Mouse (Mus musculus) embryonic fibroblast, embryonic 13.5 days (primary cell): ENCODE results near the gene Gpsm3. TPM values are rescaled to one million over a fixed set of nuclear protein-coding genes. Genes with fewer than 3 reads are reported as not detected.

Experiments
- H3K27ac ChIP-seq: 2 replicates; pipeline ENCODE4 v1.5.1; 2012; ENCODE audit warnings: low read length, control low read depth, inconsistent platforms; ENCODE audit not compliant: insufficient read depth
- H3K4me1 ChIP-seq: 2 replicates; pipeline ENCODE4 v1.6.1; 2011; ENCODE audit warnings: low read length; ENCODE audit not compliant: control insufficient read depth, insufficient read depth
- H3K4me3 ChIP-seq: 2 replicates; pipeline ENCODE4 v1.5.1; 2011; ENCODE audit warnings: mild to moderate bottlenecking, control low read depth, low read length; ENCODE audit not compliant: insufficient read depth
- CTCF ChIP-seq: IDR thresholded peaks from 2 replicates; pipeline ENCODE4 v1.5.1; 2011; ENCODE audit warnings: mild to moderate bottlenecking, control low read depth, low read length, moderate library complexity, borderline replicate concordance; ENCODE audit not compliant: insufficient read depth
- POLR2A ChIP-seq: IDR thresholded peaks from 2 replicates; pipeline ENCODE4 v1.6.1; 2011; ENCODE audit warnings: low read depth, mild to moderate bottlenecking, control low read depth, low read length, moderate library complexity
- polyA plus RNA-seq: library from polyadenylated mRNA; stranded (reverse); fragments of >200 nt; gene quantifications from 2 replicates; pipeline ENCODE4 v1.2.4, GENCODE M21; 2011; ENCODE audit warnings: low read depth; ENCODE audit not compliant: missing spikeins, insufficient read length

Gene Gpsm3
- polyA plus RNA-seq, 1 experiment = 1.0 TPM

- H3K4me3 ChIP-seq = no peak overlapping the region
- H3K27ac ChIP-seq = no peak overlapping the region
- H3K4me1 ChIP-seq = peaks cover 4% of the 10 kb centered on the region; the same call in 1 of the 2 replicates
- TF ChIP-seq POLR2A = no peak
- TF ChIP-seq CTCF = no peak
Measured at GRCm38 (mm10) chr17:34561200-34561599, 28.4 kb upstream of the Gpsm3 start.

- TF ChIP-seq CTCF = no peak
- TF ChIP-seq POLR2A = no peak
- Histone ChIP-seq H3K27ac (no peak overlapping the region), H3K4me1 (peaks cover 4% of the 10 kb centered on the region; the same call in 1 of the 2 replicates), H3K4me3 (no peak overlapping the region)
Measured at GRCm38 (mm10) chr17:34562595-34562994, 27.0 kb upstream of the Gpsm3 start.

- TF ChIP-seq CTCF (no peak), POLR2A (no peak)
- Histone ChIP-seq H3K27ac (no peak overlapping the region), H3K4me1 (peaks cover 4% of the 10 kb centered on the region; the same call in 1 of the 2 replicates), H3K4me3 (no peak overlapping the region)
Measured at GRCm38 (mm10) chr17:34563354-34563753, 26.3 kb upstream of the Gpsm3 start.

GRCm38 (mm10) chr17:34564003-34564421, 25.6 kb upstream of the Gpsm3 start, which contains the start of gene Notch4:
Gene Notch4, plus strand, starts transcription at chr17:34564268.
- no peak for TF ChIP-seq POLR2A
- no peak for TF ChIP-seq CTCF
- H3K4me1 ChIP-seq = peaks cover 4% of the 10 kb centered on the region; the same call in 1 of the 2 replicates
- H3K4me3 ChIP-seq = no peak within 1 kb of the TSS
- no peak within 1 kb of the TSS for H3K27ac ChIP-seq

- Histone ChIP-seq H3K27ac (no peak overlapping the region), H3K4me1 (peaks cover 4% of the 10 kb centered on the region; the same call in 1 of the 2 replicates), H3K4me3 (no peak overlapping the region)
- no peak for TF ChIP-seq CTCF
- TF ChIP-seq POLR2A = no peak
Measured at GRCm38 (mm10) chr17:34564796-34565195, 24.8 kb upstream of the Gpsm3 start.

GRCm38 (mm10) chr17:34567311-34567710, 22.3 kb upstream of the Gpsm3 start:
- Histone ChIP-seq H3K4me3 (no peak overlapping the region), H3K4me1 (peaks cover 4% of the 10 kb centered on the region; the same call in 1 of the 2 replicates), H3K27ac (no peak overlapping the region)
- TF ChIP-seq POLR2A = no peak
- TF ChIP-seq CTCF = no peak

- no peak for TF ChIP-seq POLR2A
- no peak for TF ChIP-seq CTCF
- Histone ChIP-seq H3K4me3 (no peak overlapping the region), H3K4me1 (peaks cover 4% of the 10 kb centered on the region; the same call in 1 of the 2 replicates), H3K27ac (no peak overlapping the region)
Measured at GRCm38 (mm10) chr17:34568421-34568820, 21.2 kb upstream of the Gpsm3 start.

GRCm38 (mm10) chr17:34569919-34570318, 19.7 kb upstream of the Gpsm3 start:
- H3K4me3 ChIP-seq = no peak overlapping the region
- no peak overlapping the region for H3K27ac ChIP-seq
- H3K4me1 ChIP-seq = no peaks in the 10 kb centered on the region
- TF ChIP-seq POLR2A (no peak), CTCF (no peak)

- Histone ChIP-seq H3K27ac (no peak overlapping the region), H3K4me1 (no peaks in the 10 kb centered on the region), H3K4me3 (no peak overlapping the region)
- TF ChIP-seq CTCF (0 out of 2 replicates have a peak, but pooled peaks have one; percentile 8), POLR2A (no peak)
Measured at GRCm38 (mm10) chr17:34571875-34572274, 17.7 kb upstream of the Gpsm3 start.

- H3K4me3 ChIP-seq = no peak overlapping the region
- TF ChIP-seq CTCF (no peak), POLR2A (no peak)
- no peaks in the 10 kb centered on the region for H3K4me1 ChIP-seq
- H3K27ac ChIP-seq = no peak overlapping the region
Measured at GRCm38 (mm10) chr17:34572361-34572760, 17.2 kb upstream of the Gpsm3 start.

- Histone ChIP-seq H3K27ac (no peak overlapping the region), H3K4me1 (no peaks in the 10 kb centered on the region), H3K4me3 (no peak overlapping the region)
- TF ChIP-seq CTCF (no peak), POLR2A (no peak)
Measured at GRCm38 (mm10) chr17:34576577-34576976, 13.0 kb upstream of the Gpsm3 start.
